Mouse (Mus musculus): ENCODE results near the gene Fgf15.

- TF ChIP-seq CTCF (IDR thresholded peaks at IDR 0.05 in 2 of 3, conservative IDR thresholded peaks at IDR 0.05 in 1 of 3; ENCODE audit: control insufficient read depth in 1 of 3, insufficient read depth in 1 of 3, low read depth in 2 of 3, low read length in 3 of 3, poor library complexity in 1 of 3, severe bottlenecking in 1 of 3) (no peak), MXI1 (IDR thresholded peaks at IDR 0.05; ENCODE audit: low read depth, low read length) (no peak), USF2 (IDR thresholded peaks at IDR 0.05; ENCODE audit: borderline replicate concordance in 1 of 2, insufficient read depth in 1 of 2, low read depth in 1 of 2, low read length in 2 of 2) (no peak), GATA1 (IDR thresholded peaks at IDR 0.05; ENCODE audit: low read depth, low read length) (no peak), USF1 (IDR thresholded peaks at IDR 0.05; ENCODE audit: low read depth, low read length) (no peak), POLR2A (IDR thresholded peaks at IDR 0.05; ENCODE audit: control insufficient read depth in 1 of 2, insufficient read depth in 1 of 2, low read depth in 1 of 2, low read length in 2 of 2, poor library complexity in 1 of 2) (no peak), TAL1 (IDR thresholded peaks at IDR 0.05; ENCODE audit: low read length) (no peak), ZMIZ1 (IDR thresholded peaks at IDR 0.05; ENCODE audit: low read depth, low read length) (no peak), E2F4 (IDR thresholded peaks at IDR 0.05; ENCODE audit: borderline replicate concordance, low read depth, low read length) (no peak), NELFE (IDR thresholded peaks at IDR 0.05; ENCODE audit: low read depth, low read length) (no peak), ZC3H11A (IDR thresholded peaks at IDR 0.05; ENCODE audit: low read depth, low read length) (no peak), SMC3 (IDR thresholded peaks at IDR 0.05; ENCODE audit: low read depth, low read length) (no peak)
These were observed 22.1 kb upstream of the Fgf15 start for GRCm38 (mm10) chr7:144874226-144874625.
